Mouse (Mus musculus) bone marrow, adult 2 months (tissue): ENCODE measurements around the gene Acta2.

Experiments used
- CTCF ChIP-seq: fragments of 200-500 bp; IDR thresholded peaks from 2 replicates; pipeline ENCODE4 v1.5.1; 2011; ENCODE audit warnings: low read length, control low read depth; ENCODE audit not compliant: control insufficient read depth, insufficient read depth
- POLR2A ChIP-seq: fragments of 200-500 bp; IDR thresholded peaks from 2 replicates; pipeline ENCODE4 v1.6.1; 2011; ENCODE audit warnings: low read depth, mild to moderate bottlenecking, control low read depth, low read length, borderline replicate concordance; ENCODE audit not compliant: control insufficient read depth

GRCm38 (mm10) chr19:34284826-34285225, 29.4 kb upstream of the Acta2 start:
- TF ChIP-seq CTCF (no peak), POLR2A (no peak)
